Mouse (Mus musculus) thymus, adult 2 months (tissue): Measurements from ENCODE around the gene Olfr1393. TPM values are rescaled to one million over a fixed set of nuclear protein-coding genes. Genes with fewer than 3 reads are reported as not detected.
A peak's percentile ranks its signal among the peaks of the same experiment; 100 is the strongest.

ENCODE experiments used
- DNase-seq: peaks from one replicate; pipeline ENCODE4 v3.0.0; 2021
- H3K27ac ChIP-seq: fragments of 200-500 bp; 2 replicates; pipeline ENCODE4 v1.5.1; 2012; ENCODE audit warnings: low read length, control low read depth; ENCODE audit not compliant: control insufficient read depth, insufficient read depth
- H3K27me3 ChIP-seq: fragments of 200-500 bp; 2 replicates; pipeline ENCODE4 v1.6.1; 2012; ENCODE audit warnings: mild to moderate bottlenecking, low read length, moderate library complexity, mixed read lengths; ENCODE audit not compliant: control insufficient read depth, insufficient read depth
- H3K36me3 ChIP-seq: fragments of 200-500 bp; 2 replicates; pipeline ENCODE4 v1.6.1; 2012; ENCODE audit warnings: mild to moderate bottlenecking, low read length, moderate library complexity; ENCODE audit not compliant: control insufficient read depth, insufficient read depth
- H3K4me1 ChIP-seq: fragments of 200-500 bp; replicated peaks from 2 replicates; pipeline ENCODE4 v1.6.1; 2012; ENCODE audit warnings: low read length; ENCODE audit not compliant: control insufficient read depth, insufficient read depth
- H3K4me3 ChIP-seq: fragments of 200-500 bp; 2 replicates; pipeline ENCODE4 v1.5.1; 2012; ENCODE audit warnings: mild to moderate bottlenecking, low read length, control low read depth, moderate library complexity; ENCODE audit not compliant: control insufficient read depth, insufficient read depth
- CTCF ChIP-seq: fragments of 200-500 bp; IDR thresholded peaks from 2 replicates; pipeline ENCODE4 v1.5.1; 2012; ENCODE audit warnings: mild to moderate bottlenecking, control low read depth, low read length, moderate library complexity, borderline replicate concordance; ENCODE audit not compliant: control insufficient read depth, poor library complexity, insufficient read depth; ENCODE audit errors: extremely low read depth
- POLR2A ChIP-seq: fragments of 200-500 bp; IDR thresholded peaks from 2 replicates; pipeline ENCODE4 v1.6.1; 2012; ENCODE audit warnings: mild to moderate bottlenecking, low read length, control low read depth, moderate library complexity; ENCODE audit not compliant: control insufficient read depth, poor library complexity, insufficient read depth; ENCODE audit errors: extremely low read depth
- WGBS: fragments of 180-500 bp; shearing (Covaris S2); methylation state at CpG from one replicate; pipeline ENCODE4 v1.1.7; 2018; 5-methylcytosine and 5-hydroxymethylcytosine counted together
- polyA plus RNA-seq: library from polyadenylated mRNA; depleted of rRNA; stranded (reverse); fragments of >200 nt; gene quantifications from 2 replicates; pipeline ENCODE4 v1.2.3, GENCODE M21; 2012

Gene Olfr1393
- polyA plus RNA-seq, 1 experiment: 0.40 TPM

DNA sequence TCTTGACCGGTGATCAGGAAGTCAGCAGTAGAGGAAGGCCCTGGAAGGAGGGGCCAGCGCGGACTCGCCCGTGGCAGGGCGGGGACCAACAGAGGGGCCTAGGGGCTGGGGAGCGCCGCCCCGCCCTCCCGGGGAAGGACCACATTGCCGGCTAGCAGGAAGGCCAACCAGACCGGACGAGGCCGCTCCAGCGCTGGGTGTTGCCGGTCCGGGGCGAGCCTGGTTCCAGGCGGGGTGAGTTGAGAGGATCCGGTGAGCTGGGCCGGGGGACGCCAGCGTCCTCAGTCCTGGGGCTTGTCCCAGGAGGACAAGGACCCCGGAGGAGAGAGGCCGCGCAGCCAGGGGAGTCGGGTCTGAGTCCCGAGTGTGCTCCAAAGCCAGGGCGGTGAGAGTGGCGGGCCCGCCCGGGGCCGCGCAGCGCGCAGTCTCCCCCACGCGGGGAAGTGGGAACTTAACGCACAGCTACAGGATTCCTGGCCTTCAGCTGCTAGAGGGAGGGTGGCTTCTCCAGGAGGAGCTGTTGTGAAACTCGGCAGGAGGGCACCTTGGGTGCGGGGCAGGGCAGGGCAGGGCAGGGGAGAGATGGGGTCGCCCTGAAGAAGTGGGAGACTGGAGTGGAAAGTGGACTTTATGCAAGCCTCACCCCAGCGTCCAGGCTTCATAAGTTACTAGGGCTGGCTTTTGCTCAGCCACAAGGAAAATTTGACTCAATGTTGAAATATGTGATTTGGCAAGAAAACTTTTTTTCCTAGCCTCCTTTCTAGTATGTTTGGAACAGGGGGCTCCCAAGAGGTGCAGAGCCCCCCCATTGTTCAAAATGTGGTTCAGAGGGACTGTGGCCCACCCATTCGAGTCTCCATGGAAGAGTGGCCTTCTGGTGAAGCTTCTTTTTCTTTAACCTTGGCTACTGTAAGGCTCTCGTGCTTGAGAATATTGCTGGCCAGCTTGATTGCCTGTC lies 27.4 kb upstream of the Olfr1393 start:
- H3K27me3 ChIP-seq: no peaks in the 10 kb centered on the region
- H3K4me1 ChIP-seq: peaks cover 42% of the 10 kb centered on the region
- peak overlapping the region; percentile 83 for H3K4me3 ChIP-seq
- under 1% methylated on average over 45 of the region's 45 CpGs for WGBS
- TF ChIP-seq CTCF (0 out of 2 replicates have a peak, but pooled peaks have one; percentile 49), POLR2A (peak; percentile 34; the same call in 1 of the 2 replicates)
- DNase-seq: peak; percentile 79
- peak overlapping the region; percentile 100 for H3K27ac ChIP-seq
- peaks cover 27% of the 10 kb centered on the region for H3K36me3 ChIP-seq

DNA sequence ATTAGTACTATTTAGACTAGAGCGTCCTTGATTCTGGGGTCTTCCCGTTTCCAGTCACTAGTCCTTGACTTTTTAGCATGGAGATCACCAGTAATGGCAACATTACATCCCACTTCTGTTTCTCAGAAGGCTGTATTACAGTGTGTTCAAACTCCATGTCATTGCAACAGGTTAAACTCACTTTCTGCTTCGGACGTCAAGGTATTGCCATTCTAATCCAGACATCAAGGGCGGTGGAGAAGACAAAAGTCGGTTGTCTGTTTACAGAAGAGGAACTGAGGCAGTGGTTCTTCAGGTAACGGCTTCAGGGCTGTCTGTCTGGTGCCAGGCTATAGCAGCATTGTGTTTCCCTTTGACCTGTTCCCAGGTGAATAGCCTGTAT lies 26.7 kb upstream of the Olfr1393 start:
- TF ChIP-seq POLR2A: no peak
- no peak for TF ChIP-seq CTCF
- peak overlapping the region; percentile 100 for H3K27ac ChIP-seq
- DNase-seq: no peak
- peaks cover 39% of the 10 kb centered on the region for H3K4me1 ChIP-seq
- H3K27me3 ChIP-seq: no peaks in the 10 kb centered on the region
- WGBS: 2% methylated on average over 7 of the region's 7 CpGs
- H3K36me3 ChIP-seq: peaks cover 31% of the 10 kb centered on the region
- H3K4me3 ChIP-seq: peak overlapping the region; percentile 83

DNA sequence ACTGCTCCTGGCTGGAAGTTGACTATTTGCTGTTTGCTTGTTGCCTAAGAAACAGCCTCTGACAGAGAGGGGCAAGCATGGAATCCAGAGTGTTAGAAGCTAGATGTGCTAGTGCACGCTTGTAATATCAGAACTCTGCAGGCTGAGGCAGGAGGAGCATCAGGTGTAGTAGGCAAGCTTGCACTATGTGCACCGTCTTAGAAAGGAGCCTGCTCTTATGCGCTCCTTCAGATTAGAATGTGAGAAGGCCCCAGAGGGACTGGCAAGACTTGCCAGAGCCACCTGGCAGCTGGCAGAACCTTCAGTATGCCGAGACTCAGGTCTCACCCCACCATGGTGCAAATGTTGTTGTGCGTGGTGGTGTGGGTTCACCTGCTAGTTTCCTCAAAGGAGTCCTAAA lies 26.1 kb upstream of the Olfr1393 start:
- Histone ChIP-seq H3K4me1 (peaks cover 35% of the 10 kb centered on the region), H3K27ac (peak overlapping the region; percentile 49), H3K4me3 (peak overlapping the region; percentile 18), H3K36me3 (peaks cover 37% of the 10 kb centered on the region), H3K27me3 (no peaks in the 10 kb centered on the region)
- TF ChIP-seq CTCF (no peak), POLR2A (no peak)
- DNase-seq: peak; percentile 47
- whole genome bisulfite sequencing: 9% methylated on average over 5 of the region's 5 CpGs

DNA sequence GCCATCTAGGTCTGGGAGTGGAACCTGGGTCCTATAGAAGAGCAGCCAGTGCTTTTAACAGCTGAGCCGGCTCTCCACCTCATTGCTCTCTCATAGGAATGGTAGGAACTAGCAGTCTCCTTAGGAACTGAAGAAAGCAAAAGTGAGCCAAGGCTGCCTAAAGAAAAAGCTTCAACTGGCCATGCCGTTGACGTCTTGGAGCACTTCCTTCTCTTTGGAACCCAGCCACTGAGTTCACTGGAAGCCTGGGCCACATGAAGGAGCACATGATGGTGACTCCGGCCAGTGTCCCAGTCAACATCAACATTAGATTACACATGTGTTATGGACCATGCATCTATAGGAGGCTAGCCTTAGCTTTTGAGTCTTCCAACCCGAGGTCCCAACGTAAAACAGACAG lies 25.1 kb upstream of the Olfr1393 start:
- peak overlapping the region; percentile 18; the same call in 1 of the 2 replicates for H3K27ac ChIP-seq
- H3K27me3 ChIP-seq: no peaks in the 10 kb centered on the region
- H3K4me1 ChIP-seq: peaks cover 31% of the 10 kb centered on the region
- no peak overlapping the region for H3K4me3 ChIP-seq
- no peak for TF ChIP-seq POLR2A
- no peak for TF ChIP-seq CTCF
- DNase-seq: no peak
- H3K36me3 ChIP-seq: peaks cover 44% of the 10 kb centered on the region
- WGBS: 45% methylated on average over 6 of the region's 6 CpGs

DNA sequence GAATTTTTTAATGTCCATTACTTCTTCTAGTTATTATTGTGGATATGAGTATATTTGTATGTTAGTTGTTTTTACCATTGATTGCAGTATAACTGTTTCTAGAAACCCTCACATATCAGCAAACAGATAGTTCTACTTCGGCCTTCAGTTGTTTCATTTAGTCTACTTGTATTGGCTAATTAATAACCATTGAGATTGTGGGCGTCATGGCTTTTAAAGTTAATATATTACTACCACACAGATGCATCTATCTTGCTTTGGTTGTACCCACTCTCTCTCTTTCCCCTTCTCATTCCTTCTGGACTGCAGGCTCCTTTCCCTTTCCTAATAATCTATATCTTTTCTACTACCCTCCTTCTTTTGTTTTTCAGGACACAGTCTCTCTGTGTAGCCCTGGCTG lies 18.8 kb upstream of the Olfr1393 start:
- DNase-seq: no peak
- H3K36me3 ChIP-seq: peaks cover 63% of the 10 kb centered on the region
- H3K27ac ChIP-seq: no peak overlapping the region
- no peaks in the 10 kb centered on the region for H3K27me3 ChIP-seq
- TF ChIP-seq POLR2A: no peak
- TF ChIP-seq CTCF: no peak
- WGBS: 96% methylated on average over 2 of the region's 2 CpGs
- no peak overlapping the region for H3K4me3 ChIP-seq
- peaks cover 28% of the 10 kb centered on the region for H3K4me1 ChIP-seq

DNA sequence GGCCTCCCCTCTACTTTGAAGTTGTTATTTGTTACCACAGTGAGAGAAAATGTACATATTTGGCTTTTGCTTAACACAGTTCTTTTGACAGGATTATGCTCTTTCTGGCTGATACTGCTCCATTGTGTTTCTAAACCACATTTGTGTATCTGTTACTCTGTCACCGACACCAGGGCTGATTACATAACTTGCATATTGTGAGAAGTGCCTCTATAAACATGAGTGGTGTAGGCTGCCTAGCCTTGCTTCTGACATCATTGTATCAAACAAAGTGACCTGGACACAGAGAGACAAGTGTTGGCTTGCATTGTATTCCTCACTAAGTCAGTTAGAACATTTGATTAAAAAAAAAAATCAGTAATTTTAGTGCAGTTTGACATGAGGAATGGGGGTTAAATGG lies 18.3 kb upstream of the Olfr1393 start:
- no peak overlapping the region for H3K27ac ChIP-seq
- WGBS: 4% methylated on average over 1 of the region's 1 CpGs
- peaks cover 59% of the 10 kb centered on the region for H3K36me3 ChIP-seq
- no peak overlapping the region for H3K4me3 ChIP-seq
- DNase-seq: no peak
- H3K4me1 ChIP-seq: peaks cover 28% of the 10 kb centered on the region
- no peaks in the 10 kb centered on the region for H3K27me3 ChIP-seq
- TF ChIP-seq CTCF: no peak
- TF ChIP-seq POLR2A: no peak
